Mouse (Mus musculus) lung, embryonic 15.5 days (tissue): ENCODE measurements at regions not wholly inside any gene's neighbourhood (a gene's known extent, or its start where the extent isn't known, plus 50 kb on each side); places are given as distances from the start of the nearest gene placed in this dataset. TPM values are rescaled to one million over a fixed set of nuclear protein-coding genes. Genes with fewer than 3 reads are reported as not detected.

Experiments
- microRNA-seq: library from miRNA; unstranded; fragments of <30 nt; microRNA quantifications from one replicate; pipeline ENCODE4, GENCODE M21; 2016

Small RNAs in the stretch of these regions (microRNA-seq; reads per million reads assigned to microRNA genes)
- gene Mir7094-1 (not detected), gene Mir7094-2 (not detected)
